Mouse (Mus musculus): ENCODE measurements around the gene Ppp1ca. TPM values are rescaled to one million over a fixed set of nuclear protein-coding genes. Genes with fewer than 3 reads are reported as not detected.

Ppp1ca gene
- total RNA-seq, 2 experiments from 2014 or later = 318 to 333 TPM

- DNase-seq = no peak
- intact Hi-C loops (cut with DNase I) = no loop called here
Measured at GRCm38 (mm10) chr19:4229451-4230076, 37.7 kb downstream of the Ppp1ca start.

GRCm38 (mm10) chr19:4230415-4230814, 38.5 kb downstream of the Ppp1ca start:
- DNase-seq = no peak
- intact Hi-C loops (cut with DNase I) = no loop called here

GRCm38 (mm10) chr19:4231253-4232185, 39.7 kb downstream of the Ppp1ca start, which contains the start of gene Pold4:
Pold4 (plus strand) TSS chr19:4231899.
- DNase-seq = peak; percentile 97
- intact Hi-C loops (cut with DNase I) = no loop called here

GRCm38 (mm10) chr19:4232186-4232572, 40.3 kb downstream of the Ppp1ca start:
- intact Hi-C loops (cut with DNase I) = no loop called here
- DNase-seq = no peak

GRCm38 (mm10) chr19:4232651-4233050, 40.8 kb downstream of the Ppp1ca start:
- DNase-seq = no peak
- intact Hi-C loops (cut with DNase I) = no loop called here

GRCm38 (mm10) chr19:4234548-4234947, 42.7 kb downstream of the Ppp1ca start:
- intact Hi-C loops (cut with DNase I) = no loop called here

GRCm38 (mm10) chr19:4240247-4240668, 48.4 kb downstream of the Ppp1ca start:
- intact Hi-C loops (cut with DNase I) = no loop called here
- DNase-seq = no peak

More at GRCm38 (mm10) chr19:4234548-4234947, 42.7 kb downstream of the Ppp1ca start:
- no peak for DNase-seq

GRCm38 (mm10) chr19:4242416-4242815, 50.6 kb downstream of the Ppp1ca start:
- no peak for DNase-seq
- intact Hi-C loops (cut with DNase I) = no loop called here

- DNase-seq = no peak
- intact Hi-C loops (cut with DNase I) = no loop called here
Measured at GRCm38 (mm10) chr19:4244775-4245174, 52.9 kb downstream of the Ppp1ca start.

Small RNA genes lying within 50 kb of the gene (microRNA-seq; reads per million reads assigned to microRNA genes)
- not detected for gene Gm26115

Other genes starting within 250 kb of the Ppp1ca start
- gene Aldh3b3, start 233.4 kb upstream of the Ppp1ca start, total RNA-seq (2021) = not detected
- gene Aldh3b2, start 219.7 kb upstream of the Ppp1ca start, total RNA-seq (2021) = under 1 TPM; 0.40 to 0.64 TPM
- 1 to 10 TPM; 1.4 to 1.6 TPM for gene Acy3, start 205.5 kb upstream of the Ppp1ca start, total RNA-seq (2021)
- gene Tbx10, start 199.3 kb upstream of the Ppp1ca start, total RNA-seq (2021) = not detected
- 10 to 100 TPM; 14.6 to 14.8 TPM for gene Nudt8, start 191.5 kb upstream of the Ppp1ca start, total RNA-seq (2021)
- gene Gm49405, start 191.4 kb upstream of the Ppp1ca start, total RNA-seq (2021) = 1 to 10 TPM; 4.1 to 4.8 TPM
- 1 to 10 TPM; 8.3 to 9.4 TPM for gene Doc2g, start 188.8 kb upstream of the Ppp1ca start, total RNA-seq (2021)
- 100 to 1,000 TPM; 185 to 196 TPM for gene Ndufv1, start 179.3 kb upstream of the Ppp1ca start, total RNA-seq (2021)
- 100 to 1,000 TPM; 288 to 297 TPM for gene Gstp1, start 154.1 kb upstream of the Ppp1ca start, total RNA-seq (2021)
- 10 to 100 TPM; 27.2 to 31.6 TPM for gene Gstp2, start 146.0 kb upstream of the Ppp1ca start, total RNA-seq (2021)
- gene Gstp3, start 132.5 kb upstream of the Ppp1ca start, total RNA-seq (2021) = not detected
- not detected for gene Cabp2, start 110.5 kb upstream of the Ppp1ca start, total RNA-seq (2021)
- 10 to 100 TPM; 27.5 to 28.3 TPM for gene Cdk2ap2, start 94.9 kb upstream of the Ppp1ca start, total RNA-seq (2021)
- gene Pitpnm1, start 92.1 kb upstream of the Ppp1ca start, total RNA-seq (2021) = 100 to 1,000 TPM; 185 to 187 TPM
- gene Aip, start 66.2 kb upstream of the Ppp1ca start, total RNA-seq (2021) = 10 to 100 TPM; 54.8 to 64.8 TPM
- gene Gpr152, start 52.3 kb upstream of the Ppp1ca start, total RNA-seq (2021) = not detected
- gene Cabp4, start 48.0 kb upstream of the Ppp1ca start, total RNA-seq (2021) = not detected
- gene Coro1b, start 43.4 kb upstream of the Ppp1ca start, total RNA-seq (2021) = 100 to 1,000 TPM in 1 of 2 experiments, 10 to 100 TPM in 1; 92.6 to 107 TPM
- gene Ptprcap, start 38.5 kb upstream of the Ppp1ca start, total RNA-seq (2021) = 1 to 10 TPM; 1.2 to 1.6 TPM
- 10 to 100 TPM; 38.1 to 39.2 TPM for gene Rps6kb2, start 28.7 kb upstream of the Ppp1ca start, total RNA-seq (2021)
- 1 to 10 TPM; 2.4 to 3.1 TPM for gene Carns1, start 16.6 kb upstream of the Ppp1ca start, total RNA-seq (2021)
- 1 to 10 TPM; 2.1 to 2.4 TPM for gene Tbc1d10c, start 781 bp upstream of the Ppp1ca start, total RNA-seq (2021)
- 10 to 100 TPM in 1 of 2 experiments, 1 to 10 TPM in 1; 9.8 to 10.6 TPM for gene Rad9a, start 9.6 kb downstream of the Ppp1ca start, total RNA-seq (2021)
- gene Clcf1, start 22.2 kb downstream of the Ppp1ca start, total RNA-seq (2021) = 1 to 10 TPM; 1.2 to 1.3 TPM
- not detected for gene AC109138.7, start 22.3 kb downstream of the Ppp1ca start, total RNA-seq (2021)
- gene Pold4, start 39.8 kb downstream of the Ppp1ca start, total RNA-seq (2021) = 10 to 100 TPM; 11.3 to 11.9 TPM
- 10 to 100 TPM; 71.0 to 74.6 TPM for gene Ssh3, start 77.1 kb downstream of the Ppp1ca start, total RNA-seq (2021)
- 10 to 100 TPM; 98.4 to 99.3 TPM for gene Ankrd13d, start 91.1 kb downstream of the Ppp1ca start, total RNA-seq (2021)
- gene Grk2, start 114.2 kb downstream of the Ppp1ca start, total RNA-seq (2021) = 100 to 1,000 TPM; 143 to 167 TPM
- gene Kdm2a, start 206.2 kb downstream of the Ppp1ca start, total RNA-seq (2021) = 10 to 100 TPM; 71.2 to 80.9 TPM
- gene Rhod, start 247.4 kb downstream of the Ppp1ca start, total RNA-seq (2021) = 1 to 10 TPM; 1.1 to 2.0 TPM